Mouse (Mus musculus): ENCODE measurements around the gene Usp30.

The Usp30 gene

GRCm38 (mm10) chr5:114130698-114131520, 65.6 kb downstream of the Usp30 start:
- CTCF ChIA-PET = interaction anchor here (0.5 to 2.6 kb wide), 26 partner anchors 8 to 375 kb away, joined by 3 to 31 read pairs (median 4); partner anchors contain the start of gene Svop (in 1 of the 4)
- POLR2A ChIA-PET = interaction anchor here (0.6 to 11.0 kb wide), 73 partner anchors 8 to 904 kb away, joined by 3 to 242 read pairs (median 4); partner anchors contain the start of genes Acacb (in 2 of the 4), Mvk (in 2 of the 4), Svop (in 2 of the 4) and Coro1c (in 1 of the 4)

DNA sequence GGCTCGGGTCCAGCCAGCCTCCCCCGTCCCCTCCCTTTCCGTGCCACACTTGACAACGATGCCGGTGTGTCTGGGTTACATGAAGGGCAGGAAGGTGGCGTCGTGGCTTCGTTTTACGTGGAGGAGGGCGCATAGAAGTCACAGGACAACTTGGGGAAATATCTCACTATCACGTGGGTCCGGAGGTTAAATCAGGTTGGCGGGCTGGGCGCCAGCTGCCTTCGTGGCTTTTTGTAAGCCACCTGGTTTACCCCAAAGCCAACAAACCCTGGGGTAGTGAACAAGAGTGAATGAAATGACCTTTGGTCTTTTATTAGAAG, 66.2 kb downstream of the Usp30 start:
- ChIA-PET CTCF (interaction anchor here (0.6 to 1.9 kb wide), 19 partner anchors 9 to 188 kb away, joined by 3 to 31 read pairs (median 4); partner anchors contain the start of gene Svop (in 1 of the 4)), POLR2A (interaction anchor here (0.5 to 11.0 kb wide), 66 partner anchors 8 to 905 kb away, joined by 3 to 242 read pairs (median 4); partner anchors contain the start of genes Acacb (in 2 of the 4), Mvk (in 2 of the 4), Coro1c (in 1 of the 4) and Kctd10 (in 1 of the 4))

DNA sequence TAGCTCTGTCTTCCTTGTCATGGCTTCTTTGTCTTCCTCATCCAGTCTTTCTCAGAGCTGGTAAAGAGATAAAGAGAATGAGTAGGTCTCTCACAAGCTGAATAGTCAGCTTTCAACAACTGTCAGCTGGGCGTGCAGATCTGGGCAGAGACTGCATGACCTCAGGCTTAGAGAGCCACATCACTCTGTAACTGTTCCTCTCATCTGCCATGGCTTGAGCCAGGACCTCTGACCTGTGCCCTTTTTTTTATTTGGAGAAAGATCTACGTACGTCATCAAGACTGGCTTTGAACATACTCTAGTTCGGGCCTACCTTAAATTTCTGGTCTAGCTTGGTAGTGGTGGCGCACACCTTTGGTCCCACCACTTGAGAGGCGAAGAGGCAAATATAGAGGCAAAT, 67.6 kb downstream of the Usp30 start:
- ChIA-PET CTCF (interaction anchor here in 3 of 4 experiments (0.5 to 3.8 kb wide), 3 partner anchors 20 to 227 kb away, joined by 3 to 21 read pairs (median 6); no protein-coding TSS in a partner anchor), POLR2A (interaction anchor here in 2 of 4 experiments (0.5 to 11.0 kb wide), 11 partner anchors 6 to 408 kb away, joined by 3 to 242 read pairs (median 7); partner anchors contain the start of genes Acacb (in 2 of the 2) and Svop (in 1 of the 2))

DNA sequence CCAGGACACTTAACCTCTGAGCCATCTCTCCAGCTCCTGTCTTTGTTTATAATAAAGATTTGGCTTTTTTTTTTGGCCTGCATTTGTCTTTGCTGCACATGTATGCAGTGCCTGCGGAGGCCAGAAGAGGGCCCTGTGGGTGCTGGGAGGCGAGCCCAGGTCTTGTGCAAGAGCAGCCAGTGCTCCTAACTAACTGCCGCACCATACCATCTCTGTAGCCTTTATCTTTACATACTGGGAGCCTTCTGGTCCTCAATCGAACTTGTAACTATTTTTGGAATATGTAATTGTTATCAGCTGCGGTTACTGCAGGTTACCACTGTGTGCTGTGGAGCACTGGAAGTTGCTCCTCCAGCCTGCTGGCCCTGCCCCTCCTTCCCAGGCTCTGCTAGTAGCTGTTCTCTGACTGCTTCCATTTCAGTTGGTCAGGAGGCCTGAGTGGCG, 68.9 kb downstream of the Usp30 start:
- ChIA-PET CTCF (interaction anchor here (0.6 to 3.8 kb wide), 12 partner anchors 9 to 276 kb away, joined by 3 to 21 read pairs (median 4); no protein-coding TSS in a partner anchor), POLR2A (interaction anchor here in 3 of 4 experiments (0.6 to 11.0 kb wide), 16 partner anchors 9 to 406 kb away, joined by 3 to 242 read pairs (median 3); partner anchors contain the start of gene Acacb (in 2 of the 3))

GRCm38 (mm10) chr5:114135516-114135915, 70.3 kb downstream of the Usp30 start:
- ChIA-PET CTCF (interaction anchor here in 2 of 4 experiments (1.4 to 3.8 kb wide), 2 partner anchors 17 to 18 kb away, joined by 3 to 21 read pairs; no protein-coding TSS in a partner anchor), POLR2A (interaction anchor here in 3 of 4 experiments (0.6 to 11.0 kb wide), 9 partner anchors 8 to 630 kb away, joined by 3 to 242 read pairs (median 6); partner anchors contain the start of genes Acacb (in 2 of the 3) and Alkbh2 (in 1 of the 3))

- ChIA-PET POLR2A (interaction anchor here (0.5 to 7.3 kb wide), 24 partner anchors 7 to 1098 kb away, joined by 3 to 103 read pairs (median 5); partner anchors contain the start of genes Acacb (in 2 of the 4), Alkbh2 (in 2 of the 4), Ung (in 2 of the 4) and Kctd10 (in 1 of the 4)), CTCF (interaction anchor here (0.7 to 1.9 kb wide), 6 partner anchors 10 to 284 kb away, joined by 3 to 15 read pairs (median 4); partner anchors contain the start of gene Alkbh2 (in 1 of the 4))
These were observed 72.4 kb downstream of the Usp30 start for GRCm38 (mm10) chr5:114137481-114138276.

DNA sequence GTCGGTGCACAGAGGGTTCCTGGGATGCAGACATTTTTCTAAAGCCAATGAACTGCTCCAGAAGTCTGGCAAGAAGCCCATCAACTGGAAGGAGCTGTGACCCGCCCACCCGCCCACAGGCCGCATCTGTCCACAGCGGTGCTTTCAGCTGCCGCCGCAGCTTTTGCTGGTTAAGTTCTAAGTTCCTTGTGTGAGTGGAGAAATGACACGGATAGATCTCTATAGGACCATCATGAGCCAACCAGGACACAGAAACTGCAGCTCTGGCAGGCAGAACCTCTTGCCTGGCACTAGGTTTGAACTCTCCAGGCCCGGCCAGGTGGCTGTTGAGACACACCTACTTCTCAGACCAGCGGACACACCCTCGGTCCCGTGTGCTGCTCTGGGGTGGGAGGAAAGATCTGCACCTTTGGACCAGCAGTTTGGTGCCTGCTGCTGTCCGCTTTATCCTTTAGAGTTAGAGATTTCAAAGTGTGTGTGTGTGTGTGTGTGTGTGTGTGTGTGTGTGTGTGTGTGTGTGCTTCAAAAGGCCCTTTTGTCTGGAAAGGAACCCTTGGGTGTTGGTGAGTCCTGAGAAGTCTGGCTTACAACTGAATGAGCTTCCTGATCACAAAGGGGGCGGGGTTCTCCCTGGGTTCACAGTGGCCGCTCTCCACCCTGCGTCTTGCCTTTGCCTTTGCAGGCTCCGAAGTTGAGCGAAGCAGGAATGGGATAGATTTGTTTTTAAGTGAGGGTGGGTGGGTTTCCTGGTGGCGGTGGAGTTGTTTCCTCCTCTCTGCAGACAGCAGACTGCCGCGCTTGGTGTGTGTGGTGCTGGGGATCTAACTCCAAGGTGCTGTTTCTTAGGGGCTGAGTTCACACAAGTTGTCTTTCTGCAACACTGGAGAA, 73.3 kb downstream of the Usp30 start:
- POLR2A ChIA-PET = interaction anchor here in 3 of 4 experiments (0.5 to 7.3 kb wide), 42 partner anchors 7 to 1022 kb away, joined by 3 to 103 read pairs (median 4); partner anchors contain the start of genes Acacb (in 2 of the 3), Alkbh2 (in 2 of the 3), Ung (in 2 of the 3) and Kctd10 (in 1 of the 3)
- CTCF ChIA-PET = interaction anchor here (0.6 to 1.9 kb wide), 14 partner anchors 8 to 283 kb away, joined by 3 to 15 read pairs (median 4); partner anchors contain the start of genes Alkbh2 (in 2 of the 4) and Ung (in 2 of the 4)

GRCm38 (mm10) chr5:114139175-114139574, 73.9 kb downstream of the Usp30 start:
- POLR2A ChIA-PET = interaction anchor here (0.6 to 7.3 kb wide), 38 partner anchors 8 to 843 kb away, joined by 3 to 103 read pairs (median 4); partner anchors contain the start of genes Alkbh2 (in 2 of the 4), Ung (in 2 of the 4), Acacb (in 1 of the 4) and Svop (in 1 of the 4)
- CTCF ChIA-PET = interaction anchor here (0.6 to 1.9 kb wide), 12 partner anchors 9 to 184 kb away, joined by 3 to 15 read pairs (median 3); partner anchors contain the start of genes Ung (in 2 of the 4) and Alkbh2 (in 1 of the 4)

- POLR2A ChIA-PET = interaction anchor here in 3 of 4 experiments (0.6 to 12.8 kb wide), 14 partner anchors 8 to 273 kb away, joined by 3 to 242 read pairs (median 4); partner anchors contain the start of genes Ung (in 2 of the 3) and Alkbh2 (in 1 of the 3)
- CTCF ChIA-PET = interaction anchor here (0.6 to 2.8 kb wide), 6 partner anchors 15 to 162 kb away, joined by 3 to 11 read pairs (median 4); partner anchors contain the start of gene Alkbh2 (in 1 of the 4)
These were observed 81.0 kb downstream of the Usp30 start, which contains the start of gene Acacb for GRCm38 (mm10) chr5:114146028-114146888. Gene Acacb, plus strand, starts transcription at chr5:114146535.

GRCm38 (mm10) chr5:114147043-114147972, 82.0 kb downstream of the Usp30 start:
- CTCF ChIA-PET = interaction anchor here in 2 of 4 experiments (0.6 to 1.1 kb wide), 6 partner anchors 15 to 765 kb away, joined by 3 to 4 read pairs (median 3); partner anchors contain the start of gene Alkbh2 (in 1 of the 2)

DNA sequence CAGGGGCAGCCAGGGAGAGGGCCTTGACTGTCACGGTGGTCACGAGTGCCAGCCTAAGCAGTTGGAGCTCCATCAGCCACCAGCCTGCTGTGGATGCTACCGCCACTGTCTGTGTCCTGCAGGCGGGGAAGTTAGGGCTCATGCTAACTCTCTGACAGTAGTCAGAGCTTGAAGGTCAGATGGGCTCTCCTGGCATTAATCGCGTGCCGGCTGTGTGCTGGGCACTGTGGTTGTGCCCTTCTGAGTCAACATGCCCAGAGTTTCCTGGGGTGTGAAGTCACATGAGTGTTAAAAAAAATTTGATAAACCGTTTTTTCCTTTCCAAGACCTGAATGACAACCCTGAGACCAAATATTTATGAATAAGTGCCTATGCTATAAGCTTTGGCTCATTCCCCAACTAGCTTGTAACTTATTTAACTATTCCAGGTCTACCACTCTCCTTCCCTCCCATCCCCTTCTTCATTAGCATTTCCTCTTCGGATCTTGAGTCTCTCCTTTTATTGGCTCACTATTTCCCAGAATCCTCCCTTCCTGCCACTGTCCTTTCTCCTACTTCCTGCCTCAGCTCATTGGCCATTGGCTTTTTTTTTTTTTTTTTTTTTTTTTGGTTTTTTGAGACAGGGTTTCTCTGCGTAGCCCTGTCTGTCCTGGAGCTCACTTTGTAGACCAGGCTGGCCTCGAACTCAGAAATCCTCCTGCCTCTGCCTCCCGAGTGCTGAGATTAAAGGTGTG, 87.3 kb downstream of the Usp30 start:
- ChIA-PET POLR2A (interaction anchor here (0.6 to 12.8 kb wide), 37 partner anchors 9 to 1118 kb away, joined by 3 to 242 read pairs (median 5); partner anchors contain the start of genes Alkbh2 (in 3 of the 4) and Ung (in 2 of the 4)), CTCF (interaction anchor here (0.6 to 3.0 kb wide), 45 partner anchors 8 to 1703 kb away, joined by 3 to 31 read pairs (median 4); partner anchors contain the start of genes Svop (in 1 of the 4) and Ung (in 1 of the 4))

More at GRCm38 (mm10) chr5:114147043-114147972, 82.0 kb downstream of the Usp30 start:
- POLR2A ChIA-PET = interaction anchor here in 3 of 4 experiments (0.6 to 12.8 kb wide), 19 partner anchors 6 to 503 kb away, joined by 3 to 242 read pairs (median 4); partner anchors contain the start of genes Alkbh2 (in 2 of the 3), Ung (in 2 of the 3) and Svop (in 1 of the 3)

DNA sequence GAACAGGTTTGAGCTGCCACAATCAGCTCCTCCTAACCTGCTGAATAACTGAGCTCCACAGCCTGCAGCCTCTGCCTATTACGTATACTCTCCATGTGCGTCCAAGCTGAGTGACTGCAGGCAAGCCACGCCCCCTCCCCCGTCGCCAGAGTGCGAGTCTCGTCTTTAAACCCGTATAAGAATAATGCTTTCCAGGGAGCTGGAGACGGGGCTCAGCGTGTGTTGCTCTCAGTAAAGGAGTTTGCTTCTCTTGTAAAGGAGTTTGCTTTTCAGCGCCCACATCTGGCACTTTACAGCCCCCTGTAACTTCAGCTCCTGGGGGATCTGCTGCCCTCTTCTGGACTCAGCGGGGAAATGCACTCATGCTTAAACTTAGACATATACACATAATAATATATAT, 88.2 kb downstream of the Usp30 start:
- ChIA-PET CTCF (interaction anchor here (0.5 to 3.0 kb wide), 54 partner anchors 9 to 514 kb away, joined by 3 to 31 read pairs (median 3); partner anchors contain the start of genes Alkbh2 (in 1 of the 4), Svop (in 1 of the 4) and Ung (in 1 of the 4)), POLR2A (interaction anchor here (0.5 to 12.8 kb wide), 30 partner anchors 9 to 672 kb away, joined by 3 to 242 read pairs (median 6); partner anchors contain the start of genes Alkbh2 (in 3 of the 4), Ung (in 3 of the 4) and Ssh1 (in 1 of the 4))

DNA sequence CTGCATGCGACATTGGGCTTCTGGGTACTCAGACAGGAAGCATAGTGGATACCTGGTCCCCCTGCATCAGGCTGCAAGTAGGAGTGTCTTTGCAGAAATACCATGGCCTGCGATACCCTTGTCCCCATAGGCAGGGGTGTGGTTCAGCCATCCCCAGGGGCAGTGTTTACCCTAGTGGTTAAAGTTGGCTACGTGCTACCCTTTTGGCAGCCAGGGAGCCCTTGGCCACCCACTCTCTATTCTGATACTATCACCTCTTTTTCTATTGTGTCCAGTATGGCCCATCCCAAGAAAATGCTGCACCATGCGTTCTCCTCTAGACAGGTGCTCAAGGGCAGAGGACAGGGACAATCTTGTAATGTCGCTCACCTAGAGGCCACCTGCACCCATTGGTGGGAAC, 89.5 kb downstream of the Usp30 start:
- ChIA-PET POLR2A (no interaction called here), CTCF (interaction anchor here in 1 of 4 experiments (1.9 kb wide), 1 partner anchor 16 kb away, joined by 15 read pairs; no protein-coding TSS in a partner anchor)
